Mouse (Mus musculus) bone marrow, adult 2 months (tissue): Measurements from ENCODE around the gene Mex3d. TPM values are rescaled to one million over a fixed set of nuclear protein-coding genes. Genes with fewer than 3 reads are reported as not detected.

ENCODE experiments used
- H3K27ac ChIP-seq: fragments of 200-500 bp; 2 replicates; pipeline ENCODE4 v1.5.1; 2012; ENCODE audit warnings: low read depth, mild to moderate bottlenecking, control low read depth, inconsistent platforms, low read length; ENCODE audit not compliant: control insufficient read depth, poor library complexity, insufficient read depth
- H3K4me1 ChIP-seq: fragments of 200-500 bp; 2 replicates; pipeline ENCODE4 v1.6.1; 2011; ENCODE audit warnings: low read length; ENCODE audit not compliant: control insufficient read depth, insufficient read depth
- H3K4me3 ChIP-seq: fragments of 200-500 bp; replicated peaks from 2 replicates; pipeline ENCODE3; 2011; ENCODE audit warnings: mild to moderate bottlenecking, low read depth, low read length, control low read depth; ENCODE audit not compliant: control insufficient read depth
- CTCF ChIP-seq: fragments of 200-500 bp; IDR thresholded peaks from 2 replicates; pipeline ENCODE4 v1.5.1; 2011; ENCODE audit warnings: low read length, control low read depth; ENCODE audit not compliant: control insufficient read depth, insufficient read depth
- POLR2A ChIP-seq: fragments of 200-500 bp; IDR thresholded peaks from 2 replicates; pipeline ENCODE4 v1.6.1; 2011; ENCODE audit warnings: low read depth, mild to moderate bottlenecking, control low read depth, low read length, borderline replicate concordance; ENCODE audit not compliant: control insufficient read depth
- WGBS: fragments of 180-500 bp; shearing (Covaris S2); methylation state at CpG from one replicate; pipeline ENCODE4 v1.1.7; 2018; 5-methylcytosine and 5-hydroxymethylcytosine counted together
- polyA plus RNA-seq: library from polyadenylated mRNA; stranded (reverse); fragments of >200 nt; gene quantifications from 2 replicates; pipeline ENCODE4 v1.2.4, GENCODE M21; 2011; ENCODE audit warnings: low replicate concordance; ENCODE audit not compliant: missing spikeins, insufficient read depth, insufficient read length

The Mex3d gene
- polyA plus RNA-seq, 1 experiment = 1.7 TPM

DNA sequence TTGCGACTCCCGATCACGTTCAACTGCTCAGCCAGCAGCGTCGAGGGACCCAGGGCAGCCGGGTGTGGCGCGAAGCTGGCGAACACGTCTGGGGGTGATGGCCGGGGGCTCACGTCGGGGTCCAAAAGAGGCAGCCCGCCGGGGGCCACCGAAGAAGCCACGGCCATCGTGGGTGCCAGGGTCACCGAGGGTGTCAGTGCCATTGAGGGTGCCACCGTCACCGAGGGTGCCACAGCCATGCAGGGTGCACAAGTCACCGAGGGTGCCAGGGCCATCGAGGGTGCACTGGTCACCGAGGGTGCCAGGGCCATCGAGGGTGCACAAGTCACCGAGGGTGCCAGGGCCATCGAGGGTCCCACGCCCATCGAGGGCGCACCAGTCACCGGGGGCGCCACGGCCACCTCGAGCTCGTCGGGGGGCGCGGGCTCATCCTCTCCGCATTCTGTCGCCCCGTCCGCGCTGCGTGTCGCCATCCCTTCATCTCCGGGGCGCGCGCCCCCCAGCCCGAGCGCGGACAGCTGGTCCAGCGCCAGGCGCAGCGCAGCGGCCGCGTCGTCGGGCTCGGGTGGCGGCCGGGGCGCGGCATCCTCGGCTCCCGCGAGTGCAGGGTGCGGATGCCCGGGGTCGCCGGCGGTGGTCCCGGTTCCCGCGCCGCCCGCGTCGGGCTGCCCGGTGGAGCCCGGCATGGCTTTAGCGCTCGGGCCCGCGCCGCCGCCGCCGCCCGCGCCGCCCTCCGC lies 556 bp downstream of the Mex3d start:
- Histone ChIP-seq H3K27ac (no peak overlapping the region; the same call in 1 of the 2 replicates), H3K4me3 (peak overlapping the region; percentile 58), H3K4me1 (peaks cover 4% of the 10 kb centered on the region; the same call in 1 of the 2 replicates)
- 8% methylated on average over 90 of the region's 94 CpGs for WGBS
- no peak for TF ChIP-seq CTCF
- no peak for TF ChIP-seq POLR2A

DNA sequence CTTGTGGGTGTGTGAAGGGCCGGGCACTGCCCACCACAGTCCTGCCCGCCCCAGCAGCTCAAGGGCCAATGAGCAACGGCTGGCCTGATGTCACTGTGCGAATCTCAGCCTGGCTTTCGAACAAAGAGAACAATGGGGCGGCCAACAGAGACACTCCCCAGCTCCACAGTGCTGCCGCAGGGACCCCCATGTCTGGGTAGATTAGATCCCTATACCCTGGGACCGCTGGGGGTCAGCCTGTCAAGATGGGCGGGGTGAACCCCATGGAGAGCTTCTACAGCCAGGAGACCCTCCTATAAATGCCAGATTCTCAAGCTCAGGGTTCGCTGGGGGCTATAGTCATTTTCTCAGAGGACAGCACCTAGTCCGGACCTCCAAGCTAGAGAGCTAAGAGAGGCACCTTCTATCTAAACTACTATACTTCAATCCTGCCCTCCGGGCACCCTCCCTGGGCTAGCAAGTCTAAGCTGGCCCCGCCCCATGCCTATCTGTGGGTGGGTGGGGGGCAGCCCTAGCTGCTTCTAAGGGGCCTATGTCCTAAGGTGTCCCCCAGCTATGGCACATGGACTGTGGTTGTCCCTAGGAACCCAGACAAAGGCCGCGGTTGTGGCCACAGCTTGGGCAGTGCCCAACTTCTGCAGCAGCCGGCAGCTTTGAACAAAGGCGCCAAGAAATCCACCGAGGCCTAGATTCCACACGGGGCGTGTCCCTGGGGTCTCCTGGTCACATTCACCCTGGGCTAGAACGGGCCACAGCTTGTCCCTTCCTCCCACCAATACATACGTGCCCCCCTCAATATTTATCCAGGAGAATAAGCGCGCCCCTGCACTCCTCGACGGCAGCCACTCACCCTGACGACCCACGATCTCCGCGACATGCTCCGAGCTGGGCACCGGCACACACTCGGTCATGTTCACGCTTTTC lies 1.4 kb downstream of the Mex3d start:
- Histone ChIP-seq H3K4me1 (peaks cover 4% of the 10 kb centered on the region; the same call in 1 of the 2 replicates), H3K27ac (no peak overlapping the region; the same call in 1 of the 2 replicates), H3K4me3 (peak overlapping the region; percentile 37)
- no peak for TF ChIP-seq POLR2A
- TF ChIP-seq CTCF = no peak
- WGBS = 32% methylated on average over 34 of the region's 34 CpGs

DNA sequence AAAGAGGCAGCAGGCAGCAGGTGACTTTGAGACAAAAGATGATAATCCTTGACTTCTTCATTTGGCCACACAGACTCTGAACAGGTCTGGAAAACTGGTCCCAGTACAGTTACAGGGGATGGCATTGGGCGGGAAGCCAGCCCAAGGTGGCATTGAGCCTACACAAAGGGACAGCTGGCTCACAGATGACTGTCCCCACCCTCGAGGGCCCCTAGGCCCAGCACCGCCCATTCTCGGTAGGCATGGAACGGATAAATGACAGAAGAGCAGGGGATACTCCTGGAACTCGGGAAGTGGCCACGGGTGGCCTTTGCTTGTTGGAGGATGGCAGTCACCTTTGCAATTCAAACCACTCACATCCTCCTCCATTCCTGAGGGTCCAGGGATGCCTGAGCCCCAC lies 2.1 kb downstream of the Mex3d start:
- Histone ChIP-seq H3K27ac (no peak overlapping the region), H3K4me3 (no peak overlapping the region), H3K4me1 (peaks cover 4% of the 10 kb centered on the region; the same call in 1 of the 2 replicates)
- WGBS = 71% methylated on average over 7 of the region's 7 CpGs
- TF ChIP-seq CTCF (no peak), POLR2A (no peak)

DNA sequence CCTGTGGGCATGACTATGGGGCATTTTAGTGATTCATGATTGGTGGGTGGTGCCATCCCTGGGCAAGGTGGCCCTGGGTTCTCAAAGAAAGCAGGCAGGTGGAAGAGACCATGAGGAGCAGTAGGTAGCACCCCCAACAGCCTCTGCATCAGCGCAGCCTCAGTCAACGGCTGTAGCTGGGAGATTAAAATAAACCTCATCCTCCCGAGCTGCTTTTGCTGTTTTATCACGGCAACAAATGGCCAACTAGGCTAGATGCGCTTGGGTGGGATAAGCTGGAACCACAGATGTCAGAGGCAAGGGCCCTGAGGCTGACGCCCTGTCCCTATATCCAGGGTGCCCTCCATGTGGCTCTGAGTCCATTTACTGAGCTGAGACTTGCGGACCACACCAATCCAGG lies 2.8 kb downstream of the Mex3d start:
- WGBS = 73% methylated on average over 7 of the region's 7 CpGs
- TF ChIP-seq CTCF = no peak
- TF ChIP-seq POLR2A = no peak
- H3K4me1 ChIP-seq = peaks cover 4% of the 10 kb centered on the region; the same call in 1 of the 2 replicates
- no peak overlapping the region for H3K27ac ChIP-seq
- no peak overlapping the region for H3K4me3 ChIP-seq

DNA sequence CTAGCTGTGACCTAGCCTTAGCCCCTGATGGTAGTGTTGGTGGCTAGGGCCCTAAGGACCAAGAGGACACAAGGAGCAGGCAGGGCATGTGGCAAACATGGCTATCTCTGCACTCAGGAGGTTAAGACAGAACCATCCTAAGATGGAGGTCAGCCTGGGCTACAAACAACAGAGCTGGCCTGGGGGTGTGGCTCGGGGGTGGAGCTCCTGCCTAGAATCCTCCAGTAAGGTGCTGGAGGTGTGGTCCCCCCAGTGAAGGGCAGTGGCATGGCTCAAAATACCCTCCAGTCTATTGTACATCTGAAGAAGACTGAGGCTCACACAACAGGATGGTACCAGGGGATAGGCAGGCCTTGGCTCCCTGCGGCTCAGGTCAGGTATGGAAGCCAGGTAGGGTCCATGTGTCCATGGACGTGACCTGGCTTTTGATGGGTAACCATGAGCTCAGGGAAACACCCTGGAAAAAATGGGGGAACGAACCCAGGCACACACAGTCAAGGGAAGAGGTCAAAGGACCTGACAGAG lies 3.3 kb downstream of the Mex3d start:
- H3K27ac ChIP-seq = no peak overlapping the region
- no peak for TF ChIP-seq POLR2A
- no peak for TF ChIP-seq CTCF
- no peak overlapping the region for H3K4me3 ChIP-seq
- 80% methylated on average over 4 of the region's 4 CpGs for WGBS
- H3K4me1 ChIP-seq = peaks cover 3% of the 10 kb centered on the region; the same call in 1 of the 2 replicates

DNA sequence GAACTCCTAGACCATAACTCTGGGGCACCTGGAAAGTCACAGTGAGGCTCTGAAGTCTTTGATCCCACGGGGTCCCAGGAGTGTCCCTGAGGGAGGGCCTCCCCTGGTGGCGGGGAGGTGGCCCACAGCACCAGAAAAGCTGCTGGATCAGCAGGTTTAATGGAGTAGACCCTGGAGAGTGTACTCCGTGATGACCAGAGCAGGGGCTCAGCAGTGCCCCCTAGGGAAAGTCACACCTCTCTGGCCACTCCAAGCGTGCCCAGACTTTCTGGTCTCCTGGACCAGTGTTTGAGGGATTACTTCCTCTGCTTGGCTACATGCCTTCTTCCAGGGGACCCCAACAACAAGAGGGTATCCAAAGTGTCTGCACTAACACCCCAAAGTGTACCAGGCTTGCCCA lies 4.0 kb downstream of the Mex3d start:
- no peak for TF ChIP-seq POLR2A
- TF ChIP-seq CTCF = no peak
- Histone ChIP-seq H3K4me1 (peaks cover 3% of the 10 kb centered on the region; the same call in 1 of the 2 replicates), H3K4me3 (no peak overlapping the region), H3K27ac (no peak overlapping the region)
- WGBS = 67% methylated on average over 4 of the region's 4 CpGs

DNA sequence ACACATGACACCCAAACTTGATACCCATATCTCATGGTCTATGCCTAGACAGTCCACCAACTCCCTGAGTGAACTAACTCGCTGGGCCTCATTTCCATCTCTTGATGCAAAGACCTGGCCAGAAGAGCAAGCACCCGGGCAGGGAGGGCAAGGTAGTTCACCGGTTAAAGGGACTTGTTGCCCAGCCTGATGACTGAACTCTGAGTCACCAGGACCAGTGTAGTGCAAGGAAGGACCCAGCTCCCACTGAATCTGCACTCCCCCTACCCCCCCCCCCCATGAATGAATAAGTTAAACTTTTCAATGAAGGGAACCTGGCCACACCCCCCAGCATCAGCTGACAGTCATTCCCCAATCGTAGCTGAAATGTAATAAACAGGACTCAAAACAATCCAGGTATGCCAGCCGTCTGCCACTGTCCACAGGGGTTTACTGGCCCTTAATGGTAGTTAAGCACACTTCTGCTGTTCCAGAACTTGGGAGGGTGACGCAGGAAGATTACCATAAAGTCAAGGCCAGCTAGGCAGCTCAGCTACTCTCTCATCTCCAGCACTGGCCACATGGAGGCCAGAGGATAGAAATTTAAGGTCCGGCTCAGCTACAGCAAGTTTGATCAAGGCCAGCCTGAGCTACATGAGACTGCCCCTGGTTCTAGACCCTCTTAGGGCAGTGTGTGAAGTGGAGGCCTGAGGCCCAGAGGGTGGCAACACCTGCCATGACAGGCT lies 4.7 kb downstream of the Mex3d start:
- peaks cover 3% of the 10 kb centered on the region; the same call in 1 of the 2 replicates for H3K4me1 ChIP-seq
- H3K4me3 ChIP-seq = no peak overlapping the region
- H3K27ac ChIP-seq = no peak overlapping the region
- 87% methylated on average over 7 of the region's 7 CpGs for WGBS
- TF ChIP-seq POLR2A = no peak
- TF ChIP-seq CTCF = no peak

DNA sequence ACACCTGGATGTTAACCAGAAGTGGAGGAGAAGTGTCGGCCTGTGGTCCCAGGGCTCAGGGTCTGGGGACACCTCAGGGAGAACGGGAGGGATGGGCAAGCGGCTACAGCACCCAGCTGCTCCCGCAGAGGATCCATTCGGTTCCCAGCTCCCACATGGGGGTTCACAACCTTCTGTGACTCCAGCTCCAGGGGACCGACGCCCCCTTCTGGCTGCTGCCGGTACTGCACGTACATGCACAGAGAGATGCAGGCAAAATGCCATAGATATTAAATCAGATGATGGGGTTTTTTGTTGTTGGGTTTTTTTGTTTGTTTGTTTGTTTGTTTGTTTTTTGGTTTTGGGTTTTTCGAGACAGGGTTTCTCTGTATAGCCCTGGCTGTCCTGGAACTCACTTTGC lies 9.7 kb downstream of the Mex3d start:
- H3K27ac ChIP-seq = no peak overlapping the region
- 50% methylated on average over 10 of the region's 10 CpGs for WGBS
- TF ChIP-seq POLR2A = no peak
- peak; percentile 67 for TF ChIP-seq CTCF

More for the DNA sequence above, 9.7 kb downstream of the Mex3d start:
- no peak overlapping the region for H3K4me3 ChIP-seq
- H3K4me1 ChIP-seq = no peaks in the 10 kb centered on the region
